Mouse (Mus musculus): ENCODE measurements around the gene Amz2. TPM values are rescaled to one million over a fixed set of nuclear protein-coding genes. Genes with fewer than 3 reads are reported as not detected.

Gene Amz2
- polyA plus RNA-seq, 1 experiment: 62.0 TPM

- no peak for DNase-seq (ENCODE audit: extremely low spot score in 1 of 2, low spot score in 1 of 2)
Observed at GRCm38 (mm10) chr11:109420567-109420962, 5.2 kb upstream of the Amz2 start.

GRCm38 (mm10) chr11:109421205-109421604, 4.5 kb upstream of the Amz2 start:
- no peak for DNase-seq (ENCODE audit: extremely low spot score in 1 of 2, low spot score in 1 of 2)

- no peak for DNase-seq (ENCODE audit: extremely low spot score in 1 of 2, low spot score in 1 of 2)
Observed at GRCm38 (mm10) chr11:109422263-109422662, 3.5 kb upstream of the Amz2 start.

GRCm38 (mm10) chr11:109423294-109423693, 2.5 kb upstream of the Amz2 start:
- no peak for DNase-seq (ENCODE audit: extremely low spot score in 1 of 2, low spot score in 1 of 2)

GRCm38 (mm10) chr11:109426272-109426586, 483 bp downstream of the Amz2 start:
- no peak for DNase-seq (ENCODE audit: extremely low spot score in 1 of 2, low spot score in 1 of 2)

GRCm38 (mm10) chr11:109427353-109427752, 1.6 kb downstream of the Amz2 start:
- DNase-seq (ENCODE audit: extremely low spot score in 1 of 2, low spot score in 1 of 2): no peak

GRCm38 (mm10) chr11:109434233-109434798, 8.6 kb downstream of the Amz2 start:
- DNase-seq (ENCODE audit: extremely low spot score in 1 of 2, low spot score in 1 of 2): no peak

GRCm38 (mm10) chr11:109436889-109437288, 11.1 kb downstream of the Amz2 start:
- DNase-seq (ENCODE audit: extremely low spot score in 1 of 2, low spot score in 1 of 2): no peak

- DNase-seq (ENCODE audit: extremely low spot score in 1 of 2, low spot score in 1 of 2): no peak
Observed at GRCm38 (mm10) chr11:109439209-109439608, 13.5 kb downstream of the Amz2 start.

GRCm38 (mm10) chr11:109439829-109440340, 14.1 kb downstream of the Amz2 start:
- DNase-seq (ENCODE audit: extremely low spot score in 1 of 2, low spot score in 1 of 2): peak; percentile 32 to 69

GRCm38 (mm10) chr11:109440641-109441040, 14.9 kb downstream of the Amz2 start:
- DNase-seq (ENCODE audit: extremely low spot score in 1 of 2, low spot score in 1 of 2): no peak

GRCm38 (mm10) chr11:109441119-109441518, 15.4 kb downstream of the Amz2 start:
- DNase-seq (ENCODE audit: extremely low spot score in 1 of 2, low spot score in 1 of 2): no peak

GRCm38 (mm10) chr11:109442166-109442730, 16.5 kb downstream of the Amz2 start:
- no peak for DNase-seq (ENCODE audit: extremely low spot score in 1 of 2, low spot score in 1 of 2)

- no peak for DNase-seq (ENCODE audit: extremely low spot score in 1 of 2, low spot score in 1 of 2)
Observed at GRCm38 (mm10) chr11:109443468-109444263, 17.9 kb downstream of the Amz2 start.

- no peak for DNase-seq (ENCODE audit: extremely low spot score in 1 of 2, low spot score in 1 of 2)
Observed at GRCm38 (mm10) chr11:109444600-109444999, 18.9 kb downstream of the Amz2 start.

GRCm38 (mm10) chr11:109445438-109446035, 19.8 kb downstream of the Amz2 start:
- peak in 1 of 2 experiments; percentile 86 for DNase-seq (ENCODE audit: extremely low spot score in 1 of 2, low spot score in 1 of 2)

- DNase-seq (ENCODE audit: extremely low spot score in 1 of 2, low spot score in 1 of 2): no peak
Observed at GRCm38 (mm10) chr11:109451169-109451568, 25.4 kb downstream of the Amz2 start.

GRCm38 (mm10) chr11:109456261-109456660, 30.5 kb downstream of the Amz2 start:
- no peak for DNase-seq (ENCODE audit: extremely low spot score in 1 of 2, low spot score in 1 of 2)

- DNase-seq (ENCODE audit: extremely low spot score in 1 of 2, low spot score in 1 of 2): no peak
Observed at GRCm38 (mm10) chr11:109458165-109458564, 32.4 kb downstream of the Amz2 start.

GRCm38 (mm10) chr11:109460586-109460985, 34.8 kb downstream of the Amz2 start:
- no peak for DNase-seq (ENCODE audit: extremely low spot score in 1 of 2, low spot score in 1 of 2)

- no peak for DNase-seq (ENCODE audit: extremely low spot score in 1 of 2, low spot score in 1 of 2)
Observed at GRCm38 (mm10) chr11:109465068-109465467, 39.3 kb downstream of the Amz2 start.

Measured in frontal cortex, adult 2 months (tissue).